In the genomic region with DNA sequence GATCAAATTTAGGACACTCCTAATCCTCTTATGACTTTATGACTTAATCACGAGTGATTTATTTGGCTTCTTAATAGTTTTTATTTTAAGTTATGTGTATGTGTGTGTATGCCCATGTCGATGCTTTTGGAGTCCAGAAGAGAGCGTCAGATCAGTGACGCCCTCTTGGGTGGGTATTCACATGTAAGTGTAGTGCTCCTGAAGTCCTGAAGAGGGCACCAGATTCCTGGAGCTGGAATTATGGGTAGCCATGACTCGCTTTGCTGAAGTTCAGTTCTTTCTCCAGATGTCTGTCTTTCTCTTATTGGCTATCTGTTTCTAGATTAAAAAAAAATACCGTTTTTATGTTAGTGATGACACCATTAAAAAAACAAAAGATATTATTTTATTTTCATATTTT, we compare ENCODE assay signal across 14 mouse cellular contexts.
"Had no signal": no experiment of that assay in that cellular context is flagged by ENCODE, and none has a peak within 500 bp of the region (broad histone marks: within the 10 kb centered on the region; RNA-seq: fewer than 3 reads in every experiment).

No protein-coding gene starts in this region.

- DNase-seq: kidney, adult 11 months; kidney, adult 9 months; liver, embryonic 13.5 days; lung, adult 2 months; lung, postnatal 10 days; thymus, adult 18-20 months; thymus, postnatal 25 days had no signal

- H3K27me3 ChIP-seq: limb, embryonic 15.5 days; liver, embryonic 13.5 days; megakaryocyte, embryonic 14.5 days; midbrain, embryonic 12.5 days; neural tube, embryonic 15.5 days had no signal

- H3K4me1 ChIP-seq: limb, embryonic 15.5 days; liver, embryonic 13.5 days; megakaryocyte, embryonic 14.5 days; midbrain, embryonic 12.5 days; neural tube, embryonic 15.5 days had no signal

- H3K27ac ChIP-seq: kidney, postnatal 0 days; limb, embryonic 15.5 days; liver, embryonic 13.5 days; macrophage; midbrain, embryonic 12.5 days; neural tube, embryonic 15.5 days had no signal

- H3K9me3 ChIP-seq: limb, embryonic 15.5 days; midbrain, embryonic 12.5 days; neural tube, embryonic 15.5 days had no signal

- H3K4me2 ChIP-seq: limb, embryonic 15.5 days; liver, embryonic 13.5 days; midbrain, embryonic 12.5 days; neural tube, embryonic 15.5 days had no signal

- ATAC-seq: midbrain, embryonic 16.5 days had no signal

- H3K36me3 ChIP-seq: limb, embryonic 15.5 days; liver, embryonic 13.5 days; midbrain, embryonic 12.5 days; neural tube, embryonic 15.5 days had no signal

- H3K9ac ChIP-seq: limb, embryonic 15.5 days; liver, embryonic 13.5 days; midbrain, embryonic 12.5 days; neural tube, embryonic 15.5 days had no signal

- H3K4me3 ChIP-seq: limb, embryonic 15.5 days; liver, embryonic 13.5 days; megakaryocyte, embryonic 14.5 days; midbrain, embryonic 12.5 days; neural tube, embryonic 15.5 days had no signal
